Mouse (Mus musculus) liver, adult 2 months (tissue): Measurements from ENCODE around the gene Capg. TPM values are rescaled to one million over a fixed set of nuclear protein-coding genes. Genes with fewer than 3 reads are reported as not detected.

Source experiments
- DNase-seq: peaks from one replicate; pipeline ENCODE4 v3.0.0-alpha.2; 2011; ENCODE audit warnings: low read depth, low spot score; ENCODE audit errors: extremely low read depth
- H3K27ac ChIP-seq: fragments of 200-500 bp; replicated peaks from 2 replicates; pipeline ENCODE4 v1.5.1; 2012; ENCODE audit warnings: low read depth, mild to moderate bottlenecking, control low read depth, inconsistent platforms, low read length; ENCODE audit not compliant: insufficient read depth
- H3K27me3 ChIP-seq: fragments of 200-500 bp; 2 replicates; pipeline ENCODE4 v1.6.1; 2012; ENCODE audit warnings: mild to moderate bottlenecking, moderate library complexity, low read length, inconsistent platforms; ENCODE audit not compliant: control insufficient read depth, insufficient read depth
- H3K36me3 ChIP-seq: fragments of 200-500 bp; 2 replicates; pipeline ENCODE4 v1.6.1; 2012; ENCODE audit warnings: low read length, inconsistent platforms; ENCODE audit not compliant: control insufficient read depth, insufficient read depth
- H3K4me1 ChIP-seq: fragments of 200-500 bp; 2 replicates; pipeline ENCODE4 v1.6.1; 2011; ENCODE audit warnings: low read length; ENCODE audit not compliant: control insufficient read depth, insufficient read depth
- H3K4me3 ChIP-seq: fragments of 200-500 bp; 2 replicates; pipeline ENCODE4 v1.5.1; 2011; ENCODE audit warnings: low read depth, mild to moderate bottlenecking, control low read depth, low read length, moderate library complexity; ENCODE audit not compliant: insufficient read depth
- H3K79me2 ChIP-seq: fragments of 200-500 bp; 2 replicates; pipeline ENCODE4 v1.6.1; 2012; ENCODE audit warnings: inconsistent platforms, mild to moderate bottlenecking, low read length, moderate library complexity; ENCODE audit not compliant: control insufficient read depth, insufficient read depth
- H3K9ac ChIP-seq: fragments of 200-500 bp; 2 replicates; pipeline ENCODE4 v1.6.1; 2012; ENCODE audit warnings: low read depth, mild to moderate bottlenecking, control low read depth, inconsistent platforms, low read length
- CTCF ChIP-seq: fragments of 200-500 bp; IDR thresholded peaks from 2 replicates; pipeline ENCODE4 v1.5.1; 2011; ENCODE audit warnings: low read depth, low read length, control low read depth
- POLR2A ChIP-seq: fragments of 200-500 bp; IDR thresholded peaks from 2 replicates; pipeline ENCODE4 v1.6.1; 2011; ENCODE audit warnings: low read length, control low read depth; ENCODE audit not compliant: insufficient read depth; ENCODE audit errors: extremely low read depth
- WGBS: fragments of 180-500 bp; shearing (Covaris S2); methylation state at CpG from one replicate; pipeline ENCODE4 v1.1.7; 2018; 5-methylcytosine and 5-hydroxymethylcytosine counted together
- polyA plus RNA-seq: library from polyadenylated mRNA; depleted of rRNA; stranded (reverse); fragments of >200 nt; gene quantifications from 2 replicates; pipeline ENCODE4 v1.2.3, GENCODE M21; 2012
- total RNA-seq: library from RNA; depleted of rRNA; stranded (reverse); fragments of >200 nt; gene quantifications from 2 replicates; pipeline ENCODE4 v1.2.3, GENCODE M21; 2014

Capg gene
- total and polyA plus RNA-seq, 2 experiments, result 2.8 to 3.9 TPM

DNA sequence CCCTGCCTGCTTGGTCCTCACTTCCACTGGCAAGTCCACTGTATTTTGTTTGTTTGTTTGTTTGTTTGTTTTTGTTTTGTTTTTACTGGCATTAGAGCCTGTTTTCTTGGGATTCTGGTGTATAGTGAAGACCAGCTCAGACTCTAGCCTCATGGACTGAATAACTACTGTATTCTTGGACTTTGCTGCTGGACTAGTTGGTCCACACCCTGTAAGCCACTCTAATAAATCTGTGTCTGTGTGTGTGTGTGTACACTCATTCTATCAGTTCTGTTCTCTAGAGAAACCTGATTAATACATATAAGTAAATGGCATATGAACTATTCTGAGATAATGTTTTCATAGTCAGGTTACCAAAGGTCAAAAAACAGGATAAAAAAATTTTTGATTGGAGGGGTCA lies 45.9 kb downstream of the Capg start:
- DNase-seq, result peak; percentile 77
- Histone ChIP-seq H3K9ac (no peak overlapping the region), H3K4me3 (no peak overlapping the region), H3K27me3 (no peaks in the 10 kb centered on the region), H3K79me2 (0 out of 2 replicates have a peak, but pooled peaks cover under 1% of the 10 kb centered on the region), H3K27ac (peak overlapping the region; percentile 85), H3K4me1 (peaks cover 16% of the 10 kb centered on the region), H3K36me3 (no peaks in the 10 kb centered on the region; the same call in 1 of the 2 replicates)
- TF ChIP-seq CTCF, result no peak
- no peak for TF ChIP-seq POLR2A

DNA sequence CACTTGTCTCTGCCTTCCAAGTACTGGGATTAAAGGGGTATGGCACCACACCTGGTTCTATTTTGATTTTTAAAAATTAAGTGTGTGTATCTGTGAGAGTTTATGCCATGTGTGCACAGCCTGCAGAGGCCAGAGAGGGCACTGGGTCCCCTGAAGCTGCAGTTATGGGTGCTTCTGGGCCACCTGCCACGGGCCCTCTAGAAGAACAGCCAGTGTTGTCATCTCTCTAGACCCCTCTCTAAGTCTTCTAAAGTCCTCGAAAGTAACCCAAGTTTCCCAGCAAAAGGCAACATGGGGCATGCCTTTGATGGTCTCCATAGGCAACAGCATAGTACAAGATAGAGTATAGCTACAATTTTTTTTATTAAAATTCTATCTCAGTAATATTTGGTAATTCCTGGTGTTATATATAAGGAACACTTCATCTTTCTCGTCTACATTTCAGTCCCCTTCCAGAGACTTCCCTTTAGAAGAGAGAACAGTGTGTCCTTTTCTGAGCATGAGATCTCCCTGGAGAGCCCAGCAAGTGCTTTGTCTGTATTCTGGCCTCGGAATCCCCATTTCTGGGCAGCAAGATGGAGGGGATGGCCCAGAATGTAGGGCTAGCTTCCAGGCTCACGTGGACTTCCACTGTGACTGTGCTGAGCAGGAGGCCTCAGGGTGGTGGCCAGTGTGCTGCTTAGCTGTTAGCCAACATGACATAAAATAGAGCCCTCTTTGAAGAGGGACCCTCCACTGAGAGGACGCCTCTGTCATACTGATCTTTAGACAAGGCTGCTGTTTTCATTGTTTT lies 49.0 kb downstream of the Capg start:
- H3K4me1 ChIP-seq, result peaks cover 25% of the 10 kb centered on the region
- TF ChIP-seq CTCF, result no peak
- no peak for TF ChIP-seq POLR2A
- no peak overlapping the region for H3K27ac ChIP-seq
- no peaks in the 10 kb centered on the region; the same call in 1 of the 2 replicates for H3K36me3 ChIP-seq
- no peak overlapping the region for H3K9ac ChIP-seq
- no peaks in the 10 kb centered on the region for H3K27me3 ChIP-seq
- WGBS, result 91% methylated on average over 6 of the region's 6 CpGs
- H3K4me3 ChIP-seq, result no peak overlapping the region
- no peak for DNase-seq
- 0 out of 2 replicates have a peak, but pooled peaks cover 5% of the 10 kb centered on the region for H3K79me2 ChIP-seq

DNA sequence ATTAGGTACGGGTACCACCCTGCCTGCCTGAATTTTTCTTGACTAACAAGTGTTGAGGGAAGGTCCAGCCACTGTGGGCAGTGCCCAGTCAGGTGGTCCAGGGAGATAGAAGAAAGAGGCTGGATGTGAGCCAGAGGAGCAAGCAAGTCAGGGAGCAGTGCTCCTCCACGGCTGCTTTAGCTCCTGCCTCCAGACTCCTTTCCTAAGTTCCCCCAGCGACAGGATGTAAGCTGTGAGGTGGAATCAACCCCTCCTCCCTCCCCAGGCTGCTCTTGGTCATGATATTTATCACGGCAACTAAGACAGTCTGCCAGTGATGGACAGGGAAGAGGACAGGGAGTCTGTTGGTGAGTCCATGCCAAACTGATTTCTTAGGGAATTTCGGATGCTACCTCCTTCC lies 49.7 kb downstream of the Capg start:
- H3K27ac ChIP-seq, result no peak overlapping the region
- 75% methylated on average over 5 of the region's 5 CpGs for WGBS
- TF ChIP-seq CTCF, result no peak
- no peak for TF ChIP-seq POLR2A

DNA sequence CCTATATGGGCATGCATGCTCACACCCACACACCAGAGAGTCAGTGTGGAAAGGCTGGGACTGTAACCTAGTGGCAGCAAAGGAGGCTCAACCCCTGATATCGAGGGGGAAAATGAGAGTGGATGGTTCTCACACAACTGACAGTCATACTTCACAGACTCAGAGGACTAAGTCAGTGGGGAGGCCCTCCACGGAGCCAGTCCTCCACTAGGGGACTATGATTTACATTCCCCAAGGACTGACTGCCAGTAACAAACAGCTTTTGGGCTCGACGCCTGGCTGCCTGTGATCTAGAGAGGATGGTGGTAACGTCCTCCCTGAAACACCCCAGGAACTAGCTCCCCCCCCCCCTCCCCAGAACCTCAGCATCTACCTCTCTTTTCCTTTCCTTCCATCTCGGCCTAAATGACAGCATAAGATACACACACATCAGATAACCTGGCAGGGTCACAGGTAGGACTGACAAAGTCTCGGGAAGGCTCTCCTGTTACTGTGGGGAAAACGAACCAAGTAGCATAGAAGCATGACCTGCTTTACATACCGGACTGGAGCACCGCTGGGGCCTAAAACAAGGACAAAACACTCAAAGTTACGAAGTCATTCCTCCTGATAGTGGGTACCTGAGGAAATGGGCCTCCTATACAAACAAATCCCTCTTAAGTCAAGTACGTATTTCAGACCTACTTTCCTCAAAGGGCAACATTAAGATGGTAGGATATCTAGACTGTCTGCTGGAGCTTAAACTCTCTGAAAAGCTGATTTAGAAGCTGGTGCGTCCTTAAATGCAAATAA lies 53.1 kb downstream of the Capg start:
- Histone ChIP-seq H3K4me3 (peak overlapping the region; percentile 80), H3K27me3 (no peaks in the 10 kb centered on the region), H3K9ac (peak overlapping the region; percentile 80), H3K4me1 (peaks cover 18% of the 10 kb centered on the region), H3K27ac (peak overlapping the region; percentile 87), H3K79me2 (0 out of 2 replicates have a peak, but pooled peaks cover 5% of the 10 kb centered on the region), H3K36me3 (peaks cover 8% of the 10 kb centered on the region; the same call in 1 of the 2 replicates)
- TF ChIP-seq CTCF (no peak), POLR2A (no peak)
- 14% methylated on average over 13 of the region's 13 CpGs for WGBS
- no peak for DNase-seq

More for the DNA sequence above, 49.7 kb downstream of the Capg start:
- Histone ChIP-seq H3K79me2 (0 out of 2 replicates have a peak, but pooled peaks cover 5% of the 10 kb centered on the region), H3K4me3 (no peak overlapping the region), H3K36me3 (no peaks in the 10 kb centered on the region; the same call in 1 of the 2 replicates), H3K9ac (no peak overlapping the region), H3K4me1 (peaks cover 25% of the 10 kb centered on the region), H3K27me3 (no peaks in the 10 kb centered on the region)
- no peak for DNase-seq

DNA sequence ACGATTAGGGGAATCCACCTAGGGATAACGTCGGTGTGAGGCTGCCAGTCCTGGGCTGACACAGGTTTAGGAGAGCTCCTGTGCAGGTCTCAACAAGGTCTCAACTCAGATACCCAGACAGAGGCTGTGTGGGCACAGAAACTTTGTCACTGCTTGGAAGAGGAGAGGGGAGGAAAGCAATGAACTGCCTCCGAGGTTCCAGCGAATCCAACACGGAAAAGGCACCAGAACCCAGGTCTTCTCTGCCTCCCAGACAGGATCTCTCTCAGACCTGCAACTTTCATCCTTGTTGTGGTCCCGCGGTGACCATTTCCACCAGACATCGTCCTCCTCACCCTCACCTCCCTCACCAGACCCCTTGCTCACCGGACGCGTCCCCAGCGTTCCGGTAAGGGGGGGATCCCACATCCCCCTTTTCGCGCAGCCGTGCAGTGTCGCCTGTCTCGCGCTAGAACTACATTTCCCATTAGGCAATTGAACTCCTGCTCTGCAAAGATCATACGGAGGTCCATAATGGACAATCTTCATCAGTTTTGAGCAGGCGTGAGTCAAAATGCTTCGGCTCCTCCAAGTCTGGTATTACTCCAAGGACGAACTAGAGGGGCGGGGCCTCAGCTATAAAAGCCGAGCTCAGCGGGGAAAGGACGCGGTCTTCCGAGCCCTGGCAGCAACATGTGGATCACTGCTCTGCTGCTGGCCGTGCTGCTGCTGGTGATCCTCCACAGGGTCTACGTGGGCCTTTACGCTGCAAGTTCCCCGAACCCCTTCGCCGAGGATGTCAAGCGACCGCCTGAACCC lies 54.0 kb downstream of the Capg start, which contains the start of the genes Elmod3 and Retsat:
Elmod3 (minus strand) TSS at position 458 of the 798 bp plus-strand sequence.
Retsat (plus strand) TSS at position 520 of the 798 bp plus-strand sequence.
- Histone ChIP-seq H3K79me2 (0 out of 2 replicates have a peak, but pooled peaks cover 5% of the 10 kb centered on the region), H3K36me3 (peaks cover 15% of the 10 kb centered on the region; the same call in 1 of the 2 replicates), H3K4me1 (peaks cover 14% of the 10 kb centered on the region), H3K27me3 (no peaks in the 10 kb centered on the region), H3K27ac (peak within 1 kb of the TSS; percentile 96), H3K4me3 (peak within 1 kb of the TSS; percentile 80), H3K9ac (peak within 1 kb of the TSS; percentile 93)
- WGBS, result under 1% methylated on average over 38 of the region's 38 CpGs
- DNase-seq, result peak; percentile 99
- TF ChIP-seq CTCF (no peak), POLR2A (peak; percentile 99)
